In the genomic region with DNA sequence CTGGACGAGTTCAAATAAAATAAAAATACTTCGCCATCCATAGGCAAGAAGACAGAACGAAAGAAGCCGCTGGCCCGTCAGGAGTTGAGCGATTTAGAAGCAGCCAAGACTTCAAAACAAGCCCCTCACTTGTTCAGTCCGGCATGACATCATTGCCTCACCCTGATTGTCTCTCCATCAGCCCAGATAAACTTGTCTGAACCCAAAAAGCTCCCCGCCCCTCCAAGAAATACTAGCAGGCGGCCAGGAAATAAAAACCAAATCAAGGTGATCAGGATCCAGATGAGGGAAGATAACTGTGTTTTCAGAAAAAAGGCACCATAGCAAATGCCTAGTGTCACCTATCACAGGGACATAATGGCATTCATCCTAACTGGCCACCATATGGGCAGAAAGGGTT, we compare ENCODE assay signal across 25 mouse cellular contexts. TPM values are rescaled to one million over a fixed set of nuclear protein-coding genes. Genes with fewer than 3 reads are reported as not detected.
DNase-seq lines count a peak whose midpoint lies in the region; ATAC-seq and TF ChIP-seq lines count a peak whose summit lies in the region.
"Had no signal": no experiment of that assay in that cellular context is flagged by ENCODE, and none has a peak within 500 bp of the region (broad histone marks: within the 10 kb centered on the region; RNA-seq: fewer than 3 reads in every experiment).

No protein-coding gene starts in this region.

- TF ChIP-seq EP300 in heart, postnatal 0 days (IDR thresholded peaks at IDR 0.05; ENCODE audit: low read depth) = no peak
- TF ChIP-seq EP300 in stomach, postnatal 0 days (optimal IDR thresholded peaks at IDR 0.05) = no peak

- H3K4me2 ChIP-seq in heart, postnatal 0 days (ENCODE audit: low read depth, low read length) = no peak overlapping the region
- no peak overlapping the region for H3K4me2 ChIP-seq in heart, embryonic 11.5 days
- no peak overlapping the region for H3K4me2 ChIP-seq in lung, embryonic 16.5 days (ENCODE audit: low read depth, low read length)
- no peak overlapping the region for H3K4me2 ChIP-seq in stomach, postnatal 0 days (replicated peaks; ENCODE audit: low read depth)
- H3K4me2 ChIP-seq: embryonic facial prominence, embryonic 15.5 days; liver, embryonic 13.5 days; midbrain, embryonic 13.5 days; neural tube, embryonic 13.5 days had no signal

- H3K27ac ChIP-seq in heart, postnatal 0 days (ENCODE audit: low read depth) = peak overlapping the region; percentile 27; the same call in 1 of the 2 replicates
- no peak overlapping the region for H3K27ac ChIP-seq in heart, embryonic 11.5 days (ENCODE audit: low read depth, low read length)
- H3K27ac ChIP-seq in lung, embryonic 16.5 days (ENCODE audit: low read length) = peak overlapping the region; percentile 75
- H3K27ac ChIP-seq in brown adipose tissue, adult 24 weeks (replicated peaks; ENCODE audit: low read depth, low read length) = peak overlapping the region; percentile 92
- H3K27ac ChIP-seq in stomach, postnatal 0 days (replicated peaks) = peak overlapping the region; percentile 53
- H3K27ac ChIP-seq: embryonic facial prominence, embryonic 15.5 days; hindbrain, postnatal 0 days; liver, embryonic 13.5 days; midbrain, embryonic 13.5 days; neural tube, embryonic 13.5 days had no signal

- no peaks in the 10 kb centered on the region for H3K9me3 ChIP-seq in heart, postnatal 0 days (replicated peaks; ENCODE audit: control insufficient read depth, low read length)
- H3K9me3 ChIP-seq in heart, embryonic 11.5 days (replicated peaks; ENCODE audit: control insufficient read depth, low read length) = no peaks in the 10 kb centered on the region
- no peaks in the 10 kb centered on the region for H3K9me3 ChIP-seq in lung, embryonic 16.5 days (ENCODE audit: control insufficient read depth, low read length)
- H3K9me3 ChIP-seq in stomach, postnatal 0 days (ENCODE audit: control insufficient read depth, low read length) = no peaks in the 10 kb centered on the region
- H3K9me3 ChIP-seq: embryonic facial prominence, embryonic 15.5 days; liver, embryonic 13.5 days; midbrain, embryonic 13.5 days; neural tube, embryonic 13.5 days had no signal

- H3K4me3 ChIP-seq in heart, postnatal 0 days (ENCODE audit: low read depth, low read length) = no peak overlapping the region
- no peak overlapping the region for H3K4me3 ChIP-seq in heart, embryonic 11.5 days (ENCODE audit: low read depth, low read length)
- H3K4me3 ChIP-seq in lung, embryonic 16.5 days (ENCODE audit: low read length) = no peak overlapping the region
- H3K4me3 ChIP-seq in brown adipose tissue, adult 24 weeks (ENCODE audit: insufficient read depth, low read depth, low read length) = peak overlapping the region; percentile 34
- no peak overlapping the region for H3K4me3 ChIP-seq in stomach, postnatal 0 days (ENCODE audit: low read depth, low read length)
- H3K4me3 ChIP-seq: embryonic facial prominence, embryonic 15.5 days; liver, embryonic 13.5 days; midbrain, embryonic 13.5 days; neural tube, embryonic 13.5 days had no signal

- H3K9ac ChIP-seq in heart, postnatal 0 days (replicated peaks; ENCODE audit: low read depth, low read length) = no peak overlapping the region
- H3K9ac ChIP-seq in heart, embryonic 11.5 days (ENCODE audit: low read depth, low read length) = no peak overlapping the region
- H3K9ac ChIP-seq in lung, embryonic 16.5 days (ENCODE audit: low read length) = no peak overlapping the region
- no peak overlapping the region for H3K9ac ChIP-seq in stomach, postnatal 0 days (ENCODE audit: low read length)
- H3K9ac ChIP-seq: embryonic facial prominence, embryonic 15.5 days; liver, embryonic 13.5 days; midbrain, embryonic 13.5 days; neural tube, embryonic 13.5 days had no signal

- no peak for ATAC-seq in heart, postnatal 0 days (ENCODE audit: insufficient read depth, low read depth)
- ATAC-seq in heart, embryonic 11.5 days (replicated peaks; ENCODE audit: insufficient number of reproducible peaks, low FRiP score, low TSS enrichment) = no peak
- no peak for ATAC-seq in lung, embryonic 16.5 days (ENCODE audit: low read depth)
- ATAC-seq in stomach, postnatal 0 days (ENCODE audit: low FRiP score, low TSS enrichment) = no peak
- ATAC-seq: activated CD4-positive, CD25-positive, alpha-beta regulatory T cell, adult 4 months; hindbrain, postnatal 0 days; midbrain, embryonic 13.5 days had no signal

- no peak for DNase-seq in heart, postnatal 0 days (ENCODE audit: low spot score)
- DNase-seq in lung, postnatal 4 days = no peak
- no peak for DNase-seq in stomach, postnatal 0 days (ENCODE audit: low spot score)
- no peak for DNase-seq in spleen, adult 12 weeks (ENCODE audit: low spot score)
- DNase-seq: cerebellum, adult 11-12 months; cerebellum, postnatal 25 days; liver, embryonic 13.5 days; right cerebral cortex, adult 18-20 months had no signal

- no peaks in the 10 kb centered on the region for H3K36me3 ChIP-seq in heart, postnatal 0 days (replicated peaks; ENCODE audit: control insufficient read depth, insufficient read depth, low read length)
- H3K36me3 ChIP-seq in heart, embryonic 11.5 days (ENCODE audit: control insufficient read depth, insufficient read depth, low read length) = no peaks in the 10 kb centered on the region
- no peaks in the 10 kb centered on the region for H3K36me3 ChIP-seq in lung, embryonic 16.5 days (ENCODE audit: control insufficient read depth, insufficient read depth, low read length)
- H3K36me3 ChIP-seq in stomach, postnatal 0 days (ENCODE audit: control insufficient read depth, insufficient read depth, low read length) = no peaks in the 10 kb centered on the region
- H3K36me3 ChIP-seq: embryonic facial prominence, embryonic 15.5 days; liver, embryonic 13.5 days; midbrain, embryonic 13.5 days; neural tube, embryonic 13.5 days had no signal

- 72% methylated on average over 9 of the region's 9 CpGs for WGBS in heart, postnatal 0 days
- WGBS in heart, embryonic 11.5 days (ENCODE audit: insufficient replicate concordance) = 66% methylated on average over 9 of the region's 9 CpGs
- WGBS in lung, embryonic 16.5 days = 78% methylated on average over 9 of the region's 9 CpGs
- 76% methylated on average over 9 of the region's 9 CpGs for WGBS in stomach, postnatal 0 days

- no peaks in the 10 kb centered on the region for H3K27me3 ChIP-seq in heart, postnatal 0 days (ENCODE audit: control insufficient read depth, insufficient read depth, low read length)
- H3K27me3 ChIP-seq in heart, embryonic 11.5 days (ENCODE audit: control insufficient read depth, insufficient read depth, low read length) = no peaks in the 10 kb centered on the region
- no peaks in the 10 kb centered on the region for H3K27me3 ChIP-seq in lung, embryonic 16.5 days (ENCODE audit: control insufficient read depth, insufficient read depth, low read depth, low read length)
- H3K27me3 ChIP-seq in stomach, postnatal 0 days (ENCODE audit: control insufficient read depth, insufficient read depth, low read length) = no peaks in the 10 kb centered on the region
- H3K27me3 ChIP-seq: embryonic facial prominence, embryonic 15.5 days; midbrain, embryonic 13.5 days; neural tube, embryonic 13.5 days; Patski had no signal

- TF ChIP-seq CTCF in heart, postnatal 0 days (IDR thresholded peaks at IDR 0.05; ENCODE audit: low read depth) = no peak
- no peak for TF ChIP-seq CTCF in stomach, postnatal 0 days (IDR thresholded peaks at IDR 0.05; ENCODE audit: low read depth)

- H3K4me1 ChIP-seq in heart, postnatal 0 days (ENCODE audit: control insufficient read depth, insufficient read depth) = peaks cover 5% of the 10 kb centered on the region; the same call in 1 of the 2 replicates
- no peaks in the 10 kb centered on the region for H3K4me1 ChIP-seq in heart, embryonic 11.5 days (ENCODE audit: control insufficient read depth, insufficient read depth, low read length)
- H3K4me1 ChIP-seq in lung, embryonic 16.5 days (replicated peaks; ENCODE audit: control insufficient read depth, insufficient read depth, low read length) = peaks cover 16% of the 10 kb centered on the region
- peaks cover 22% of the 10 kb centered on the region for H3K4me1 ChIP-seq in brown adipose tissue, adult 24 weeks (ENCODE audit: control insufficient read depth, insufficient read depth, insufficient read length, low read length)
- H3K4me1 ChIP-seq in stomach, postnatal 0 days (replicated peaks; ENCODE audit: control insufficient read depth, insufficient read depth) = no peaks in the 10 kb centered on the region
- H3K4me1 ChIP-seq: midbrain, embryonic 13.5 days; neural tube, embryonic 13.5 days had no signal

RNA-seq across cellular contexts. Expression of a gene that starts 0.4 kb away (rescaled TPM):
- total RNA-seq in heart, postnatal 0 days (2014; rRNA removed; ENCODE audit: low replicate concordance) = 70.9 and 130 TPM in 2 replicates
- polyA plus RNA-seq in heart, postnatal 0 days (2015; fragmentation: Nextera tagmentation; extraction: Ambion mirVana) = 60.7 and 62.3 TPM in 2 replicates
- 52.5 and 59.9 TPM in 2 replicates for polyA plus RNA-seq in heart, embryonic 11.5 days (2014; fragmentation: Nextera tagmentation; extraction: Ambion mirVana)
- 73.5 and 83.8 TPM in 2 replicates for polyA plus RNA-seq in lung, embryonic 16.5 days (2015; fragmentation: Nextera tagmentation; extraction: Ambion mirVana)
- 48.4 and 48.9 TPM in 2 replicates for polyA plus RNA-seq in brown adipose tissue, adult 24 weeks (2012; ENCODE audit: insufficient read depth, insufficient read length, missing spikeins)
- 86.4 and 92.6 TPM in 2 replicates for polyA plus RNA-seq in stomach, postnatal 0 days (2015; fragmentation: Nextera tagmentation; extraction: Ambion mirVana)

RNA-seq across cellular contexts. Expression of a gene that starts 17.1 kb away (rescaled TPM):
- total RNA-seq in heart, postnatal 0 days (2014; rRNA removed; ENCODE audit: low replicate concordance) = not detected in 2 replicates
- polyA plus RNA-seq in heart, postnatal 0 days (2015; fragmentation: Nextera tagmentation; extraction: Ambion mirVana) = 0.14 and 0.15 TPM in 2 replicates
- 0.11 and 0.18 TPM in 2 replicates for polyA plus RNA-seq in heart, embryonic 11.5 days (2014; fragmentation: Nextera tagmentation; extraction: Ambion mirVana)
- 0.06 and 0.13 TPM in 2 replicates for polyA plus RNA-seq in lung, embryonic 16.5 days (2015; fragmentation: Nextera tagmentation; extraction: Ambion mirVana)
- polyA plus RNA-seq in brown adipose tissue, adult 24 weeks (2012; ENCODE audit: insufficient read depth, insufficient read length, missing spikeins) = not detected in 2 replicates
- 5.4 and 5.8 TPM in 2 replicates for polyA plus RNA-seq in stomach, postnatal 0 days (2015; fragmentation: Nextera tagmentation; extraction: Ambion mirVana)
- total RNA-seq: layer of hippocampus, postnatal 25 days; left cerebral cortex, postnatal 36 days had no signal
- polyA plus RNA-seq: activated CD4-positive, CD25-positive, alpha-beta regulatory T cell, adult 4 months; forebrain, embryonic 11.5 days; hindbrain, postnatal 0 days; neural tube, embryonic 13.5 days; Patski; small intestine, adult 2 months had no signal

RNA-seq across cellular contexts. Expression of a gene that starts 30.1 kb away (rescaled TPM):
- total RNA-seq in heart, postnatal 0 days (2014; rRNA removed; ENCODE audit: low replicate concordance) = 1,343 and 1,533 TPM in 2 replicates
- 529 and 545 TPM in 2 replicates for polyA plus RNA-seq in heart, postnatal 0 days (2015; fragmentation: Nextera tagmentation; extraction: Ambion mirVana)
- 719 and 795 TPM in 2 replicates for polyA plus RNA-seq in heart, embryonic 11.5 days (2014; fragmentation: Nextera tagmentation; extraction: Ambion mirVana)
- polyA plus RNA-seq in lung, embryonic 16.5 days (2015; fragmentation: Nextera tagmentation; extraction: Ambion mirVana) = 880 and 951 TPM in 2 replicates
- 1,653 and 1,681 TPM in 2 replicates for polyA plus RNA-seq in brown adipose tissue, adult 24 weeks (2012; ENCODE audit: insufficient read depth, insufficient read length, missing spikeins)
- polyA plus RNA-seq in stomach, postnatal 0 days (2015; fragmentation: Nextera tagmentation; extraction: Ambion mirVana) = 856 and 899 TPM in 2 replicates

RNA-seq across cellular contexts. Expression of a gene that starts 55.6 kb away (rescaled TPM):
- total RNA-seq in heart, postnatal 0 days (2014; rRNA removed; ENCODE audit: low replicate concordance) = not detected in 2 replicates
- polyA plus RNA-seq in heart, postnatal 0 days (2015; fragmentation: Nextera tagmentation; extraction: Ambion mirVana) = not detected in 2 replicates
- polyA plus RNA-seq in heart, embryonic 11.5 days (2014; fragmentation: Nextera tagmentation; extraction: Ambion mirVana) = not detected in 2 replicates
- polyA plus RNA-seq in lung, embryonic 16.5 days (2015; fragmentation: Nextera tagmentation; extraction: Ambion mirVana) = not detected in 2 replicates
- polyA plus RNA-seq in brown adipose tissue, adult 24 weeks (2012; ENCODE audit: insufficient read depth, insufficient read length, missing spikeins) = not detected in 2 replicates
- polyA plus RNA-seq in stomach, postnatal 0 days (2015; fragmentation: Nextera tagmentation; extraction: Ambion mirVana) = 0.22 TPM in 1 of 2 replicates, not detected in the other
- total RNA-seq: ES-E14; gastrocnemius, adult 8-10 months; heart, adult 18-20 months; heart, postnatal 25 days; layer of hippocampus, postnatal 25 days had no signal
- polyA plus RNA-seq: activated CD4-positive, CD25-positive, alpha-beta regulatory T cell, adult 4 months; embryonic facial prominence, embryonic 15.5 days; forebrain, embryonic 11.5 days; liver, embryonic 13.5 days; Patski; small intestine, adult 2 months had no signal
